Mouse (Mus musculus) CH12F3 (cell line): ENCODE results near the gene Map2k6.

ENCODE experiments used
- in situ Hi-C: fragments of 300-500 bp; cut with MboI; formaldehyde crosslinking; loops from 2 replicates; pipeline ENCODE4 v1.14.3; 2020; ENCODE audit warnings: low sequenced_read_pairs

Map2k6 gene

DNA sequence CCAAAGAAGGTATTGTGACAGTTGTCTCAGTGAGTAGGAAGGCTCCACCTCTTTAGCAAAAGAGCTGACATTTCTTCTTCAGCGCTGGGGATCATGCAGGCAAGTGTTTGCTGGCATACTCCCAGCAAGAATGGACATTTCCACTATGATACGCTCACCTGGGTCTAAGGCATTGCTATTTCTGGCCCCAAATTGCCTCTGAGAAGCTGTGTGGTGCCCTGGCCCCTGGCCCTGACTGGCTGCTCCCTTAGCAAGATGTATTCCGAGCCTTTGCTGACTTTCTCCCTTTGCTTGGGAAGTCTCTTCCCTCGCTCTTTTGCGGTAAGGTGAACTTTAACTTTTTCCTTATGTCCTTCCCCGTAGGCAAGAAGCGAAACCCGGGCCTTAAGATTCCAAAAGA, 83.3 kb downstream of the Map2k6 start:
- in situ Hi-C loops, result loop anchor here (10.0 kb wide), 1 partner anchor 117 kb away; no protein-coding TSS in a partner anchor

- in situ Hi-C loops, result loop anchor here (10.0 kb wide), 1 partner anchor 118 kb away; no protein-coding TSS in a partner anchor
These were observed 83.7 kb downstream of the Map2k6 start for GRCm38 (mm10) chr11:110482649-110483048.

- in situ Hi-C loops, result loop anchor here (10.0 kb wide), 1 partner anchor 118 kb away; no protein-coding TSS in a partner anchor
These were observed 84.2 kb downstream of the Map2k6 start for GRCm38 (mm10) chr11:110483165-110483564.

DNA sequence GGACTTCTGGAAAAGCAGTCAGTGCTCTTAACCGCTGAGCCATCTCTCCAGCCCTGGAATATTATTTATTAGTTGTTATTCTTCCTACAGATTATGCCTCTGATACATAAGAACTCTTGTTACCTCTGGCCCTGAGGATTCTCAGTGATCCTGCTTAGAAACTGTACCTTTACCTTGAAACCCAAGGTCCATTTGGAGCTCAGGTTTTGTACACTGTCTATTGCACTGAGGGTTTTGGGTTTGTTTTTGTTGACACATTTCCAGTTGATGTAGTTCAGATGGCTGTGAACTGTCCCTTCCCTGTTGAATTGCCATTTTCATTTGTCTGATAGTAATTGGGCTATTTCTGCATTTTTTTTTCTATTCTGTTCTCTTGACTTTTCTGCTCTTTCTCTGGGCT, 85.5 kb downstream of the Map2k6 start:
- in situ Hi-C loops, result loop anchor here (10.0 kb wide), 1 partner anchor 120 kb away; no protein-coding TSS in a partner anchor

DNA sequence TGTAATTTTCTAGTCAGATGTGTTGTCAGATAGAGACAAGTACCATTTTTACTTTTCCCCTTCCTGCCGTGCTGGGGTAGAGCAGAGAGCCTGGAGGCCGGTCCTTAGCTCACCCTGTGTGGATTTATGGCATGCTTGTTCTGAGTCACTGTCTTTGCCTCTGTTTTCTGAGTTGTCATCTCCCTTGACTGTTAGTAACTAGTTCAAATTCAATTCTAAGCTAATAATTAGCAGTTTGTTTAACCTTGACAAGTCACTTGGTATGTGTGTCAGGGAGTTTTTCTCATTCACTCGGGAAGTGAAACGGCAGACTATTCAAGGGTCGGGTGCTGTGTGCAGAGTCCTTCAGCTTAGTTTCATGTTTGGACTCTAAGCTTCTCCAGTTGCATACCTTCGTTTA, 86.2 kb downstream of the Map2k6 start:
- in situ Hi-C loops, result loop anchor here (10.0 kb wide), 1 partner anchor 120 kb away; no protein-coding TSS in a partner anchor

DNA sequence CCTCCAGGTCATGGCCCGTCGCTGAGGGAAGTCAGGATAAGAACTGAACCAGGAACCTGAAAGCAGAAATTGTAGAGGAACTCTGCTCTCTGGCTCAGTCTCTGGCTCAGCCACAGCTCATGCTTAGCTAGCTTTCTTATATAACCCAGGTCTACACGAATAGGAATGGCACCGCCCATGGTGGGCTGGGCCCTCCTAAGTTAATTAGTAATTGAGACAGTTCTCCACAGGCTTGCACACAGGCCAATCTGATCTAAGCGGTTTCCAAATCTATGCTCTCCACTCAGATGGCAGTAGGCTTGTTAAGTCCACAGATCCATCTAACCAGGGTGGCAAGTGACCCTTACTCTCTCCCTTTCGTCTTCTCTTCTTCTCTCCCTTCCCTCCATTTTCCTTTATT, 88.9 kb downstream of the Map2k6 start:
- in situ Hi-C loops, result loop anchor here (10.0 kb wide), 1 partner anchor 123 kb away; no protein-coding TSS in a partner anchor

DNA sequence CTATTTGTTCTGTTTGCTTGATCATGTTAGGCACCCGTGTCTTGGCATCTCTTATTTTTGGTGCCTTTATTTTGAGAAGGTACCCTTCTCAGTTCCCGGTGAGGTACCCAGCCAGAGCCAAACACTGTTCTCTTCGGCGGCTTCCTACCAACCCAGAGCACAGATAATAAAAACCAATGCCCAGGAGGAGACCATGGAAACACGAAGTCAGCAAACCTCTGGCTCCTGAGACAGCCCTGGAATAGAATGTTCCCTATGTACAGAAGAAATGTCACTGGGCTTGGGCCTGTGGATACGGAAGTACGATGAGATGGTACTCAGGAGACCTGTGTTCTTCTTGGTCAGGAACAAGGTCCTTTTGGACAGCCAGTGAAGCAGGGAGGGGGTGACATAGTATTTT, 89.4 kb downstream of the Map2k6 start:
- in situ Hi-C loops, result loop anchor here (10.0 kb wide), 1 partner anchor 124 kb away; no protein-coding TSS in a partner anchor

DNA sequence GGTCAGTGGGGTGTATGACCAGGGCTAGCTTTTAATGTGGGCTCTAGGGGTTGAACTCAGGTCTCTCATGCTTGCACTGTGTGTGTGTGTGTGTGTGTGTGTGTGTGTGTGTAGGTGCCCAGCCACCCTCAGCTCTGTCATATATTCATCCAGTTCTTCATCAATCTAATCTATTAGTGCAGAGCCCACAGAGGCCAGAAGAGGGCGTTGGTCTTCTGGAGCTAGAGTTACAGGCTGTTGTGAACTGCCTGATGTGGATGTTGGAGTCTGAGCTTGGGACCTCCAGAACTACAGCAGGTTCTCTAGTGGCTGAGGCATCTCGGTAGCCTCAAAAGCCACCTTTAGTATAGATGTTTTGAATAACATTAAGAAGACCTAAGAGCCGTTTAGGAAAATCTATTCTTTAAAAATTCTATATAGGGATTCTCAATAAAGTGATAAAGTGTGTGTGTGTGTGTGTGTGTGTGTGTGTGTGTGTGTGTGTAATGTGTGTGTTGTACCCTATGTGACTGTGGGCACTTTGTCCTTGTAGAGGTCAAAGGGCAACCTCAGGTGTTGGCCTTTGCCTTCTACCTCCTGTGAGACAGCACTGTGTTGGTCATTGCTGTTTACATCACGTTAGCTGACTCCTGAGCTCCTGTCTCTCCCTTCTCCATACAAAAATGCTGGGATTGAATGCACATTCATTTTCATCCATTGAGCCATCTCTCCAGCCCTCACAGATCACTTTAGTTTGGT, 96.6 kb downstream of the Map2k6 start:
- in situ Hi-C loops, result no loop called here

DNA sequence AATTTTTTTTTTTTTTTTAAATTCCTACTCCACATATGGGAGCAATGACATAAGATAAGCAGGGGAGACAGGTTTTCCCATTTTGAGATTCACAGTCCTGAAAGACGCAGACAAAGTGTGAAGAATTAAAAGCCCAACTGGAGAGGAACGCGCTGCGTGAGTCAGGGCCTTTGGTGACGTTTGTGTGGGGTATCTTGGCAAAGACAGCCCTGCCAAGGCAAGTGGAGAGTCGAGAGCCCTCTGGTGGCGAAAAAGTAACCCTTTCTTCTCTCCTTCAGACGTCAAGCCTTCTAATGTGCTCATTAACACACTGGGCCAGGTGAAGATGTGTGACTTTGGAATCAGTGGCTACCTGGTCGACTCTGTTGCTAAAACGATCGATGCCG, 97.1 kb downstream of the Map2k6 start:
- in situ Hi-C loops, result no loop called here

- in situ Hi-C loops, result no loop called here
These were observed 98.8 kb downstream of the Map2k6 start for GRCm38 (mm10) chr11:110497743-110498142.

- in situ Hi-C loops, result no loop called here
These were observed 99.8 kb downstream of the Map2k6 start for GRCm38 (mm10) chr11:110498651-110499213.

DNA sequence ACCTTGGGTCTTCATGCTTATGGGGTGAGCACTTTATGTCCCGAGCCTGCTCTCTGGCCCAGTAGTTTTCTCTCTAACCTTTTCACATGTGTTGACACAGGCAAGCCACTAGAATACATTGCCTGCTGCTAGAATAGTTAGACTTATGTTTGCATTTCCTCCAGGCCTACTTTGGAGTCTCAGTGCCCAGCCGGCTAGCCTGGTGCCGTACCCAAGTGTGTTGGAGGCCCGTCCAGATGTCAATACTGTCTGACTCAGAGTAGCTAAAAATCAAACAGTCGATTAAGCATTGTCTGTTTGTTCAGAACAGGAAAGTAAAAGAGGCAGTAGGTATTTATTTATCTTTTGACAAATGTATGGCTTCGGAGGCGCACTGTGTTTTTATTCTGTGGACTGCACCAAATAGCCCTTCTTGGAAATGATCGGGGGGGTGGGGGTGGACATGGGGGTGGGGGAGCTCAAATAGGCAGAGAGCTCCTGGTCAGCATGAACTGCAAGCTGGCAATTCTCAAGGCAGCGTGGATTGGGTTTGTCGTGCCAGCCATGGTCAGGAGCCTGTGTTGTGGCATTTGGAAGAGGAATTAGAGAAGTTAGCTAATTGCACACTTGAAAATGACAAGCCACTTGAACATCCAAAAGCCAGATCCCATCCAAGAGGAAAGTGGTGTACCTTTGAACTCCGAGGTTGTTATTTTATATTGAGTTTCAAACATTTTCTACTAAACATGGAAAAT, 104.2 kb downstream of the Map2k6 start:
- in situ Hi-C loops, result no loop called here

DNA sequence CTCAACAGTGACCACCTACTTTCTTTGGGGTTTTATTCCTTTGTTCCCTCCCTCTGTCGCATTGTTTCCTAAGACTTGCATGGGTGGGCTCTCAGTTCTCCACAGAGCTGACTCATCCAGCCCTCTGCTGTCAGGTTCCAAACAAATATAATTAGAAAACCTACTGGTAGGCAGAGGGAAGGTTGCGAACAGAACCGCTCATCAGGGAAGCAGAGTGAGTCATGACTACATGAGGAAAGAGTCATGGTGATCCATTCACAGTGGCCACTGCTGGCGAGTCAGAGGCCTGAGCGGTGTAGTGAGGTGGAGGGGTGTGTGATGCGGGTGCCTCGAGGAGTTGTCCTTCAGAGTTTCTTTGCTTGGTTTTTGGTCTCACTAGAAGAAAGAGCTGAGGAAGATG, 112.5 kb downstream of the Map2k6 start:
- in situ Hi-C loops, result no loop called here

- in situ Hi-C loops, result no loop called here
These were observed 119.7 kb downstream of the Map2k6 start for GRCm38 (mm10) chr11:110518648-110519047.

DNA sequence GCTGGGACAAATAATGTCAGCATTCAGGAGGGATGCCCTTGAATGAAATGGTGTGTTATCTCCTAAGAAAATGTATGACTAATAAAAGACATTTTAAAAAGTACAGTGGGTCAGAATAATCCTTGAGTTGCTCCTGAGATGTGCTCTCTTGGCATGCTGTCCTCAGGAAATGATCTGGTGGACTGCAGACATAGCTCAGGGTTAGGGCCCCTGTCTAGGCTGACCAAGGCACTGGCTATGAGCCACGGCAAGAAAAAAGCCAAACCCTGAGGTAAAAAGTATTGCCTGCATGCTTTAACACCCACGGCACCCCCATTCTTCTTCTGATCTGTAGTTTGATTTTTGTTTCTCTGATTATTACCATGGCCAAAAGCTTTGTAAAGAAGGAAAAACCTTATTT, 124.0 kb downstream of the Map2k6 start:
- in situ Hi-C loops, result no loop called here

- in situ Hi-C loops, result loop anchor here (25.0 kb wide), 2 partner anchors 511 to 911 kb away; no protein-coding TSS in a partner anchor
These were observed 127.2 kb downstream of the Map2k6 start for GRCm38 (mm10) chr11:110526156-110526555.

GRCm38 (mm10) chr11:110531087-110531486, 132.2 kb downstream of the Map2k6 start:
- in situ Hi-C loops, result loop anchor here (25.0 kb wide), 2 partner anchors 506 to 906 kb away; no protein-coding TSS in a partner anchor

GRCm38 (mm10) chr11:110534856-110535255, 135.9 kb downstream of the Map2k6 start:
- in situ Hi-C loops, result loop anchor here (25.0 kb wide), 2 partner anchors 502 to 902 kb away; no protein-coding TSS in a partner anchor

DNA sequence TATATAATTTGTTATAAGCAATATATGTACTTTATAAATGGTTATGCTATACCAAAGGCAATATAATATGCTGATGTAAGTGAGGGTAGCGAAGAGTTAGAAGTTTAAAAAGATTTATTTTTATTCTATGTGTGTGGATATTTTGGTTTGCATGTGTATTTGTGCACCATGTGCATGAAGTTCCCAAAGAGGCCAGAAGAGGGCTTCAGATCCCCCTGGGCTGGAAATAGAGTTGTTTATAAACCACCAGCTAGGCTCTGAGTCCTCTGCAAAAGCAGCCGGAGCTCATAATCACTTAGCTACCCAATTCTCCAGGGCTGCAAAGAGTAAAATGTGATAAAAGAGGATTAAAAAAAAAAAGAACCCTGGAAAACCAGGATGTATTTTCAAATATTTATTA, 137.6 kb downstream of the Map2k6 start:
- in situ Hi-C loops, result loop anchor here (25.0 kb wide), 2 partner anchors 501 to 901 kb away; no protein-coding TSS in a partner anchor

- in situ Hi-C loops, result loop anchor here (25.0 kb wide), 2 partner anchors 500 to 900 kb away; no protein-coding TSS in a partner anchor
These were observed 138.7 kb downstream of the Map2k6 start for GRCm38 (mm10) chr11:110537602-110538001.

DNA sequence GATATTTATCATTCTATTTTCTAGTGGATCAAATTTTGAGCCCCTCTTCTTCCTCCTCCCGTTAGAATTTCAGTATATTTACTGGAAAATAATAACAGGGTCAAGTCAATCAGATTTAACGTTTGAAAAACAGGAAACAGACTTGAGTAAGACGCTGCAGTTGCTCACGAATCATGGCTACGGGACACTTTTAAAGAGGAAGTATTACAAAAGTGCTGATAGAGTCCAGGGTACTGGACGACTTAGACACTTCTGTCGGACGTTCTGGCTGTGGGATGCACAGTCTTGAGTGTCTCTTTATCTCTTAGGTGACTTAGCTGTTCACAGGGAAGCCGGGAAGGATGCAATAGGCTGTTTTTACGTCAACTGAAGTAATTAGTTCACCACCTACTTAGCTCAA, 139.3 kb downstream of the Map2k6 start:
- in situ Hi-C loops, result loop anchor here (25.0 kb wide), 2 partner anchors 499 to 899 kb away; no protein-coding TSS in a partner anchor
